Mouse (Mus musculus) gastrocnemius, postnatal 10 days (tissue): Measurements from ENCODE around the gene Pdf. TPM values are rescaled to one million over a fixed set of nuclear protein-coding genes. Genes with fewer than 3 reads are reported as not detected.

Experiments used
- DNase-seq: peaks from one replicate; pipeline ENCODE4 v3.0.0; 2021; ENCODE audit warnings: mixed read lengths
- long read RNA-seq, 2 experiments: library from polyadenylated mRNA; stranded (forward); transcript quantifications; one replicate each; pipeline ENCODE4 v2.0.0; 2021
- total RNA-seq, 2 experiments: library from RNA; stranded (reverse); gene quantifications; 2 replicates each; pipeline ENCODE4 v1.2.3; 2021

Pdf gene
- 10 to 100 TPM; 29.0 to 35.5 TPM for total RNA-seq
- long read RNA-seq, experiment 1, transcript Pdf-201 (2 exons, 1,306 nt) = major isoform, 83 of 85 reads
- long read RNA-seq, experiment 1, partial matches to known transcripts = 0 of 85 reads
- long read RNA-seq, experiment 1, other reads (novel, unspliced or antisense) = 2 of 85 reads
- long read RNA-seq, experiment 2, transcript Pdf-201 (2 exons, 1,306 nt) = major isoform, 90 of 96 reads
- long read RNA-seq, experiment 2, partial matches to known transcripts = 0 of 96 reads
- long read RNA-seq, experiment 2, other reads (novel, unspliced or antisense) = 6 of 96 reads

- peak; percentile 85 for DNase-seq
Observed at GRCm38 (mm10) chr8:107048061-107048941, at the start of gene Pdf. Pdf (minus strand) TSS chr8:107048614.

DNA sequence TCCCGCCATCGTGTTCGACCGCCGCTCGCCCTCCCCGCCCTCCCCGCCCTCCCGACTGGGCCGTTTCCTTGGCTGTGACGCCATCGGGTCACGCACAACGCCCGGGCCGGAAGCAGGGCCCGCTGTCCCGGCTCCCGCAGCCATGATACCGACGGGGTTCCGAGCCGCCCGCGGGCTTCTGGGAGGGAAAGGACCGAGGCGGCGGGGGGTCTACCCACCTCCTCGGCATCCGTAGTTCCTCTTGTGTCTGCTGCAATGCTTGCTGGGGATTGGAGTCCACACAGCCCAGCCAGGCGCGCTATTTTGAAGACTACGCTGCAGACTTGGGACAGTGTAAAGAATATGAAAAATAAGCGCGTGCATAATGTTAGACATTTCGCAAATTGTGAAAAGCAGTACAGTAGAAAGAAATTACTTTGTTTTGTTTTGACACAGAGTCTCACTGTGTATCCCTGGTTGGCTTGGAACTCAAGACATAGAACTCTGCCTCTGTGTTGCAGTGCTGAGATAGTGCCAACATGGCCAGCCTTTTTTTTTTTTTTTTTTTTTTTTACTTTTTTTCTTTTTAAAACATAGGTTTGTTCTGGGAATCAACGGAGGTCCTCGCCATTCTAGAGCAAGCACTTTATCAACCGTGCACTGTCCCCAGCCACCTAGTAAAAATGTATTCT is 48.1 kb upstream of the Pdf start, which contains the start of gene Terf2:
Gene Terf2 (minus strand): TSS at position 182 of the 671 bp plus-strand sequence.
- DNase-seq = peak; percentile 89

- no peak for DNase-seq
Observed at GRCm38 (mm10) chr8:107095717-107096365, 47.4 kb upstream of the Pdf start.

DNA sequence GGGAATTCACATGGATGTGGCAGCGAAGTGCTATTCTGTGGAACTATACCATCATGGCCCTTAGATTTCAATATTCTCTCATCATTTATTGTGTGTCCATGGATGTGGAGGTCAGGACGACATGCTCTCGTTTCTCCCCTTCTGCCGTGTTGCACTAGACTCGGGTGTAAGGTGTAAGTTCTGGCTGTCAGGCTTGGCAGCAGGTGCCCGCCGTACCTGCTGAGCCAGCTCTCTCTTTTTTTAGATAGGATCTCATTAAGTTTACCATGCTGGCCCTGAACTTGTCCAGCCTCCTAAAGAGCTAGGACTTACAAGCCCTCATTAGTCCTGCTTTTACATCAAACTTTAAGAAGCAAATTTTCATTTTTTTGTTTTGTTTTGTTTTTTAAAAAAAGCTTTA is 42.1 kb upstream of the Pdf start:
- no peak for DNase-seq

DNA sequence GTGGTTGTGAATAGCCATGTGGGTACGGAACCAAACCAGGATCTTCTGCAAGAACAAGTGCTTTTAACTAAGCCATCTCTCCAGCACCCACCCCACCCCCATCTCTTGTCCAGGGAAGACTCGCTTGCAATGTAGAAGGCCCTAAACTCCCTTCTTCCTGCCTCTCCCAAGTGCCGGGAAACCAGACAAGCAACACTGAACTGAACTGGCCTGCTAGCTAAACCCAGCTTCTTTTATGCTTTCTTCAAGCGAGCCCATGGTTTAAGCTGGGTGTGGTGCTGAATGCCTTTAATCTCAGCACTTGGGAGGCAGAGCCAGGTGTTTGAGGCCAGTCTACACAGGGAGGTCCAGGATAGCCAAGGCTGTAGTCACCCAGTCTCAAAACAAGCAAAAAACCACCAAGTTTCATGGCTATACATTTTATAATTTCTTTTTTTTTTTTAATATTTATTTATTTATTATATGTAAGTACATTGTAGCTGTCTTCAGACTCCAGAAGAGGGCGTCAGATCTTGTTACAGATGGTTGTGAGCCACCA is 40.2 kb upstream of the Pdf start:
- no peak for DNase-seq

DNA sequence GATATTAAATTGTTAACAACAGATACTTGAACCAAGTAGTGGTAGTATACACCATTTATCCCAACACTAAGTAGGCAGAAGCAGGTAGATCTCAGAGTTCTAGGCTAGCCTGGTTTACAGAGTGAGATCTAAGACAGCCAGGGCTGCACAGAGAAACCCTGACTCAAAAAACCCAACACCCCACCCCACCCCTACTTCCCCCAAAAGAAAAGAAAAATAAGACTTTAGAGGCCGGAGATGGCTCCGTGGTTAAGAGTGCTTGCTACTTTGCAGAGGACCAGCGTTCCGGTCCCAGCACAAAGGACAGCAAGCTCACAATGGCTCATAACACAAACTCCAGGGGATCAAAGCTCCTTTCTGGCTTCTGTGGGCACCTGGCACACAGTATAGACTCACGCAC is 37.6 kb upstream of the Pdf start:
- DNase-seq = no peak

GRCm38 (mm10) chr8:107085358-107085757 is 36.9 kb upstream of the Pdf start:
- no peak for DNase-seq

DNA sequence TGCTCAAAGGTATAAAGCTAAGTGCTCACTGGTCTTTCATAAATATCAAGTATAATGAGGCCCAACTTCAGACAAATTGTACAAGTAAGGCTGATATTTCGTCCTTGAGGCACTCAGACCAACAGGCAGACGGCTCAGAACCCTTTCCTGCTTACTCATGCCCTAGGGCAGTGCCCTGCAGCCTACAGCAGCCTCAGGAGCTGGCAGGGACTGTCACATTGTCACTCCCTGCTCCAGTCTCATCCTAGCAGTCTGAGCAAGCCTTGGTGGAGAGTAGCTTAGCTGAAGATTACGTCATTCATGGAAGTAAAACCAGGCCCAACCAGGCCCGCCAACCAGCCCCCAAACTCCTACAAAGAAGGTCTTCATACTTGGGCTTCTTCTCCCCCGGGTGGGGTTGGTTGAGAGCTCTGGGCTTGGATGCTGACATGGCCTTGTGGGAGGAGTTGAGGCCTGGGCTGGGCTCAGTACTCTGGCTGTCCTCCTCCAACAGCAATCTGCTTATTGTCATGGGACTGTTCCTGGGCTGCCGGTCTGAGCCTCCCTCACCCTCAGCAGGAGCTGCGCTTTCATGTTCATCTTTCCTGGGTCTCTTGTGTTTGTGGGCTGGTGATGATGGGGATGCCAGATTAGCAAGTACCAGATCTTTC is 27.9 kb upstream of the Pdf start:
- no peak for DNase-seq

GRCm38 (mm10) chr8:107074128-107074527 is 25.7 kb upstream of the Pdf start:
- DNase-seq = no peak

DNA sequence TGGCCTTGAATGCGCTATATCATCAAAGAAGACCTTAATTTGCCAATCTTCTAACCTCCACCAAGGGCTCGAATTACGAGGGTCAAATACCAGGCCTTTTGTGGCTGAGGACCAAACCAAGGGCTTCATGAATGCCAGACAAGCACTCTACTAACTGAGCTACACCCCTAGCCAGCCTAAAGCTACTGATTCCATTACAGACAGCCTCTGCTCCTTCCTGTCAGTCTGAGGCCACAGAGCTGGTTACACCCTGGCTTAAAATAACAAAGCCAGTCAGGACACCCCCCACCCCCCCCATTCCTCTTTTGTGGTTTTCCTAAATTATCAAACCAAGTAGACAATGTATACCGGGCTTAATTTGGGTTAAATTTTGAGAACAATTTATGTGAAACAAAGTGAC is 25.3 kb upstream of the Pdf start:
- DNase-seq = no peak

GRCm38 (mm10) chr8:107065511-107066496 is 17.4 kb upstream of the Pdf start, which contains the start of gene Tmed6:
Tmed6 (minus strand) TSS chr8:107065644.
- DNase-seq = no peak

DNA sequence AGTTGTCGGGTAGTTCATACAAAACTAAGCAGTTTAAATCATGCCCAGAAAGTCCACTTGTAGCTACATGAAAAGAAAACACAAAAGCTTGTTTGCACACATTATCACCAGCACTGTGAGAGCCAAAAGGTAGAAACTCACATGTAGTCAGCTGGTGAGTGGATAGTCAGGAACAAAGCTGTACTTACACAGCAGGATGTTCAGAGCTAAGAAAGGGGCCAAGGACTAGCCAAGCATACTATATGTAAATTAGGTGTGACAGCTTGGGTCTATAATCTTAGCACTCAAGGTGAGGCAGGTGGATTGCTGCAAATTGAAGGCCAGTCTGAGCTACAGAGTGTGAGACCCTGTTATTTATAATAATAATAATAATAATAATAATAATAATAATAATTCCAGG is 14.2 kb upstream of the Pdf start:
- no peak for DNase-seq

DNA sequence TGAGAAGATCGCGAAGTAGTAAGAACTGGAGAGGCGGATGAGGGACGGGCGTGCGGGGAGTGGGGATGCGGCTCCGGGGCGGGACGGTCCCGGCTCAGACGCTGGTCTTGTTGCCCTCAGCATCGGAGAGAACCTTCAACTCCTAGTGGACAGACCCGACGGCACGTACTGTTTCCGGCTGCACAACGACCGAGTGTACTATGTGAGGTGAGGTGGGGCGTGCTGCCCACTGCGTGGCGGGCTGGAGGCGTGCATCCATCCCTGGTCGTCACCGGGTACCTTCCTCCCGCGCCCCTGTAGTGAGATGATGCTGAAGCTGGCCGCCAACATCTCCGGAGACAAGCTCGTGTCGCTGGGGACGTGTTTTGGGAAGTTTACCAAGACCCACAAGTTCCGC is 8.6 kb upstream of the Pdf start:
- no peak for DNase-seq

- peak; percentile 90 for DNase-seq
Observed at GRCm38 (mm10) chr8:107056076-107056972, 7.9 kb upstream of the Pdf start, which contains the start of the genes Cog8 and Nip7. Cog8 (minus strand) TSS chr8:107056689. Nip7 (plus strand) TSS chr8:107056877.

DNA sequence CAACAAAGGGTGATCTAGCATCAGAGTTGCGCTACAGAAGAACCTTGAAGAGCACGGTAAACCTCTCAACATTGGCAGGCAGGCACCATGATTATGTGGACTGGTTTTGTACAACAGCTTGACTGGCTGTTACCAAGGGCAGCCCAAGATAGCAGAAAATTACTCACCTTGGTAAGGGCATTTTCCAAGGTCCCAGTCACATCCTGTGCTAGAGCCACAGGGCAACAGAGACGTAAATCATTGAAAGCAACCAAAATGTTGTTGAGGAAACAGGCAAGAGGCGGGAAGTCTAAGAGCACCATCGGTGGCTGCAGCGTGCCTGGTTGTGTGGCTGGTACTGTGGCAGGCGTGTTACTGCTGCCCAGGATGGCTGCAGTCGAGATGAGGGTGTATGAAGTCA is 3.6 kb upstream of the Pdf start:
- DNase-seq = no peak

GRCm38 (mm10) chr8:107049480-107049879 is 1.1 kb upstream of the Pdf start:
- DNase-seq = no peak

GRCm38 (mm10) chr8:107046976-107047375 is 1.4 kb downstream of the Pdf start:
- DNase-seq = no peak

- no peak for DNase-seq
Observed at GRCm38 (mm10) chr8:107045478-107045877, 2.9 kb downstream of the Pdf start.

- no peak for DNase-seq
Observed at GRCm38 (mm10) chr8:107040632-107041031, 7.8 kb downstream of the Pdf start.
